Mouse (Mus musculus) neural tube, embryonic 11.5 days (tissue): ENCODE data around the gene Trip4. TPM values are rescaled to one million over a fixed set of nuclear protein-coding genes. Genes with fewer than 3 reads are reported as not detected.

Experiments used
- ATAC-seq: fragments of 200-750 bp; cut with Nextera tagmentation; 2 replicates; pipeline ENCODE4 v1.8.0; 2017; ENCODE audit warnings: moderate number of reproducible peaks, mild to moderate bottlenecking, moderate TSS enrichment, moderate library complexity; ENCODE audit not compliant: insufficient read depth, low FRiP score, low TSS enrichment
- DNase-seq: peaks from one replicate; pipeline ENCODE4 v3.0.0-alpha.2; 2015; ENCODE audit warnings: low spot score
- H3K27ac ChIP-seq: fragments of 300-500 bp; sonication (generic); 2 replicates; pipeline ENCODE4 v1.5.1; 2014; ENCODE audit warnings: low read depth, mild to moderate bottlenecking, low read length
- H3K27me3 ChIP-seq: fragments of 300-500 bp; sonication (generic); 2 replicates; pipeline ENCODE4 v1.6.1; 2014; ENCODE audit warnings: mild to moderate bottlenecking, low read length, mixed read lengths; ENCODE audit not compliant: control insufficient read depth, insufficient read depth
- H3K36me3 ChIP-seq: fragments of 300-500 bp; sonication (generic); 2 replicates; pipeline ENCODE4 v1.6.1; 2014; ENCODE audit warnings: mild to moderate bottlenecking, low read length, moderate library complexity, mixed read lengths; ENCODE audit not compliant: control insufficient read depth, insufficient read depth
- H3K4me1 ChIP-seq: fragments of 300-500 bp; sonication (generic); 2 replicates; pipeline ENCODE4 v1.6.1; 2014; ENCODE audit warnings: low read length, mixed read lengths; ENCODE audit not compliant: control insufficient read depth, insufficient read depth
- H3K4me2 ChIP-seq: fragments of 300-500 bp; sonication (generic); 2 replicates; pipeline ENCODE4 v1.6.1; 2014; ENCODE audit warnings: low read depth, mild to moderate bottlenecking, moderate library complexity
- H3K4me3 ChIP-seq: fragments of 300-500 bp; sonication (generic); 2 replicates; pipeline ENCODE4 v1.5.1; 2014; ENCODE audit warnings: low read depth, low read length
- H3K9ac ChIP-seq: fragments of 300-500 bp; sonication (generic); 2 replicates; pipeline ENCODE4 v1.6.1; 2014; ENCODE audit warnings: mild to moderate bottlenecking, low read length
- H3K9me3 ChIP-seq: fragments of 300-500 bp; sonication (generic); 2 replicates; pipeline ENCODE4 v1.6.1; 2016; ENCODE audit warnings: low read length; ENCODE audit not compliant: control insufficient read depth
- WGBS: fragments of 180-500 bp; shearing (Covaris S2); extraction: QIAGEN DNeasy Blood & Tissue Kit; methylation state at CpG from one replicate; pipeline ENCODE4 v1.1.7; 2014; 5-methylcytosine and 5-hydroxymethylcytosine counted together
- polyA plus RNA-seq: library from polyadenylated mRNA; unstranded; fragments of >200 nt; fragmentation: Nextera tagmentation; extraction: Ambion mirVana; gene quantifications from 2 replicates; pipeline ENCODE4 v1.2.1, GENCODE M21; 2014

The Trip4 gene
- polyA plus RNA-seq, 1 experiment from 2014 or later = 36.2 TPM

DNA sequence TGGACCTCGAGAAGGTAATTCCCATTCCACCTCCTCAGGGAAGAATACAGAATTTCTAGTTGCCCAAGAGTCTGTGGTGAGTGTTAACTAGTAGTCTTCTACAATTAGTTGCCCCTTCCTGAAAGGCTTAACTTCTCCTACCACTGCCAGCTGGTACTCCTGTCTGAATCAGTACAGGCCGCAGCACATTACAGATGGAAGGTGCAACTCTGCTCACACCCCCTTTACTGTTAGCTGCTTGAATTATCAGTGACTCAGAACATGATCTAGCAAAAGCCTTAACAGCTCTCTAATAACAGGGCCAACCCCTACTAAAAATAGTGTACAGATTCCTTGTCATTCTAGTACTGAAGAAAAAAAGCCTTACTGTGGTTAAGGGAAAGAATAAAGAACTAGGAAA, 112.9 kb downstream of the Trip4 start:
- peaks cover 2% of the 10 kb centered on the region; the same call in 1 of the 2 replicates for H3K4me1 ChIP-seq
- H3K27ac ChIP-seq = no peak overlapping the region
- ATAC-seq (no peak), DNase-seq (no peak)
- no peaks in the 10 kb centered on the region; the same call in 1 of the 2 replicates for H3K36me3 ChIP-seq
- no peak overlapping the region for H3K4me2 ChIP-seq
- no peak overlapping the region for H3K9ac ChIP-seq
- no peak overlapping the region for H3K4me3 ChIP-seq
- H3K9me3 ChIP-seq = no peaks in the 10 kb centered on the region
- 90% methylated on average over 2 of the region's 2 CpGs for WGBS
- H3K27me3 ChIP-seq = no peaks in the 10 kb centered on the region

DNA sequence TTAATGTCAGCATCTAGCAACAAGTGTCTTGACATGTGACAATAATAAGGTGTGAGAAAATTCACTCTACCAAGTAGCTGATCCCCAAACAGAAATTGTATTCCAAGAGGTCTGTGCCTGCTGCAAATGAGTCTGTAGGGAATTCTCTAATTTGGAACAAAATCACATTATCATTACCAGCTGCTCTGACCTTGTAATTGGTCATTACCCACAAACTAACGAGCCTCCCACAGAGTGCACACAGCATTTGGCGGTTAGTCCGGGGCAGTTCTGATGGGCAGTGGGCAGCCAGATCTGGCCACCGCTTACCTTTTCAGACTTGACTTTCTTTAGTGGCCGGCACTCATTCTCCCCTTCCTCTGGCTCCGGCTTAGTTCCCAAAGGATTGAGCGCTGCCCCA, 114.3 kb downstream of the Trip4 start:
- Histone ChIP-seq H3K27me3 (no peaks in the 10 kb centered on the region), H3K9ac (no peak overlapping the region), H3K4me2 (no peak overlapping the region), H3K27ac (no peak overlapping the region), H3K9me3 (no peaks in the 10 kb centered on the region), H3K4me1 (peaks cover 2% of the 10 kb centered on the region; the same call in 1 of the 2 replicates), H3K4me3 (no peak overlapping the region), H3K36me3 (no peaks in the 10 kb centered on the region; the same call in 1 of the 2 replicates)
- ATAC-seq (no peak), DNase-seq (no peak)
- WGBS = 89% methylated on average over 7 of the region's 7 CpGs

GRCm38 (mm10) chr9:65793506-65793905, 115.1 kb downstream of the Trip4 start:
- no peak for ATAC-seq
- Histone ChIP-seq H3K4me2 (no peak overlapping the region), H3K27me3 (no peaks in the 10 kb centered on the region), H3K9ac (no peak overlapping the region), H3K27ac (no peak overlapping the region), H3K36me3 (no peaks in the 10 kb centered on the region; the same call in 1 of the 2 replicates), H3K9me3 (no peaks in the 10 kb centered on the region), H3K4me1 (peaks cover 2% of the 10 kb centered on the region; the same call in 1 of the 2 replicates), H3K4me3 (no peak overlapping the region)
- 90% methylated on average over 3 of the region's 3 CpGs for WGBS
- no peak for DNase-seq

DNA sequence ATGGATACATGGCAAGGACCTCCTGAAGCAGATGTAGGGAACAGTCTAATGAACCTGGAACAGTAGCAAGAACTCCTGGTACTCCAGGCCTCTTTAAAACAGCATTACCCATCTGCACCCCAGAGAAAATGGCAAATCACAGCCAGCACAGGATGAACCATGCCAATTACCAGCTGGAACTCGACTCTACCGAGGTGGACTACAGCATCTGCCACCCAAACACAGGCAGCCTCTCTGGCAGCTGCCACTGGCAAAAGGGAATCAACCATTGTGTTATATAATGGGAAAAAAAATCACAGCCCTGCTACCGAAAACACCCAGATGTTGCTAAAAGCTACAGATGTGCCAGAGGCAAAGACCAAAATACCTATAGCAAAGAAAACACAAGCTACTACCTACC, 115.5 kb downstream of the Trip4 start:
- Histone ChIP-seq H3K9ac (no peak overlapping the region), H3K4me3 (no peak overlapping the region), H3K27me3 (no peaks in the 10 kb centered on the region), H3K4me1 (peaks cover 2% of the 10 kb centered on the region; the same call in 1 of the 2 replicates), H3K9me3 (no peaks in the 10 kb centered on the region), H3K36me3 (no peaks in the 10 kb centered on the region; the same call in 1 of the 2 replicates), H3K27ac (no peak overlapping the region), H3K4me2 (no peak overlapping the region)
- DNase-seq (no peak), ATAC-seq (no peak)
- WGBS = 78% methylated on average over 3 of the region's 3 CpGs

GRCm38 (mm10) chr9:65791846-65792245, 116.7 kb downstream of the Trip4 start:
- H3K4me2 ChIP-seq = no peak overlapping the region
- H3K27me3 ChIP-seq = no peaks in the 10 kb centered on the region
- no peak overlapping the region for H3K9ac ChIP-seq
- no peak overlapping the region for H3K4me3 ChIP-seq
- H3K27ac ChIP-seq = no peak overlapping the region
- H3K9me3 ChIP-seq = no peaks in the 10 kb centered on the region
- ATAC-seq (no peak), DNase-seq (no peak)
- H3K36me3 ChIP-seq = no peaks in the 10 kb centered on the region; the same call in 1 of the 2 replicates
- peaks cover 10% of the 10 kb centered on the region; the same call in 1 of the 2 replicates for H3K4me1 ChIP-seq

GRCm38 (mm10) chr9:65791106-65791505, 117.5 kb downstream of the Trip4 start:
- Histone ChIP-seq H3K27me3 (no peaks in the 10 kb centered on the region), H3K9me3 (no peaks in the 10 kb centered on the region), H3K9ac (no peak overlapping the region), H3K4me1 (peaks cover 10% of the 10 kb centered on the region; the same call in 1 of the 2 replicates), H3K4me3 (no peak overlapping the region), H3K36me3 (no peaks in the 10 kb centered on the region; the same call in 1 of the 2 replicates), H3K4me2 (no peak overlapping the region), H3K27ac (no peak overlapping the region)
- 74% methylated on average over 4 of the region's 4 CpGs for WGBS
- DNase-seq (no peak), ATAC-seq (no peak)

DNA sequence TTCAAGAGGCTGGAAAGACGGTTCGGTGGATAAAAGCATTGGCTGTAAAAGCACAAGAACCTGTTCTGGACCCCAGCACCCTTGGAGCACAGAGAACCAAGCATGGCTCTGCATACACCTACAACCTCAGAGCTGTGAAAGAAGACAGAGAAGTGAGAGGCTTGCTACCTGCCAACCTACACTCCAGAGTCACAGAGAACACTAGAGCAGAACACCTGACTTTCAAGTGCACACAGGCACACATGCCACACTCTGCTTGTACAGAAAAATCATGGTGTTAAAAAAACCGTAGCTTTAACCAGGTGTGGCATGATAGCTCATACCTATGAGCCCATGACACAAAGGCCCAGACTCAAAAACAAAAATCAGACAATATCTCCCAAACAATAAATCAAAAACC, 118.8 kb downstream of the Trip4 start:
- no peak overlapping the region for H3K27ac ChIP-seq
- no peak overlapping the region for H3K9ac ChIP-seq
- H3K4me1 ChIP-seq = peaks cover 10% of the 10 kb centered on the region; the same call in 1 of the 2 replicates
- H3K4me2 ChIP-seq = no peak overlapping the region
- DNase-seq (no peak), ATAC-seq (no peak)
- no peak overlapping the region for H3K4me3 ChIP-seq
- no peaks in the 10 kb centered on the region; the same call in 1 of the 2 replicates for H3K36me3 ChIP-seq
- H3K27me3 ChIP-seq = no peaks in the 10 kb centered on the region
- no peaks in the 10 kb centered on the region for H3K9me3 ChIP-seq
- 100% methylated on average over 3 of the region's 3 CpGs for WGBS

DNA sequence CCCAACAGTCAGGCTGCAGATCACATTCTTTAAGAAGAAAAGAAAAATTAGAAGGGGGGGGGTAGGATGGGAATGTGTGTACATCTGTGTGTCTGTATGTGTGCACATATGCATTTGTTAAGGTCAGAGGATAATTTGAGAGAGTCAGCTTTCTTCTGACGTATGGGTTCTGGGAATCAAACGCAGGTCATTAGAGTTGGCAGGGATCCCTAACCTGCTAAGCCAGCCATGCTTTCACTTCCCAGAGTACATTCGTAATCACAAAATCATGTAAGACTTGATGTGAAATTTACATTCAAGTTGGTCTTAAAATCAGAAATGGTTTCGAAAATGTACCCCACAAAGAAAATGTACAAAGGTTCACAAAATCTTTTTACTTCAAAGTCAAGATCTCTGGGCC, 120.0 kb downstream of the Trip4 start:
- H3K4me2 ChIP-seq = no peak overlapping the region
- no peak for ATAC-seq
- H3K36me3 ChIP-seq = no peaks in the 10 kb centered on the region
- H3K27me3 ChIP-seq = no peaks in the 10 kb centered on the region
- no peak for DNase-seq
- 86% methylated on average over 4 of the region's 4 CpGs for WGBS
- no peaks in the 10 kb centered on the region for H3K9me3 ChIP-seq
- no peak overlapping the region for H3K9ac ChIP-seq
- H3K4me1 ChIP-seq = peaks cover 10% of the 10 kb centered on the region; the same call in 1 of the 2 replicates
- no peak overlapping the region for H3K4me3 ChIP-seq
- no peak overlapping the region for H3K27ac ChIP-seq

- Histone ChIP-seq H3K4me2 (no peak overlapping the region), H3K4me1 (peaks cover 12% of the 10 kb centered on the region; the same call in 1 of the 2 replicates), H3K9me3 (no peaks in the 10 kb centered on the region), H3K27me3 (no peaks in the 10 kb centered on the region), H3K4me3 (no peak overlapping the region), H3K36me3 (no peaks in the 10 kb centered on the region), H3K9ac (no peak overlapping the region), H3K27ac (no peak overlapping the region)
- 81% methylated on average over 4 of the region's 4 CpGs for WGBS
- no peak for DNase-seq
- no peak for ATAC-seq
These were observed 120.7 kb downstream of the Trip4 start for GRCm38 (mm10) chr9:65787829-65788344.
